Mouse (Mus musculus): ENCODE data around the gene Gm4869. TPM values are rescaled to one million over a fixed set of nuclear protein-coding genes. Genes with fewer than 3 reads are reported as not detected.

Gene Gm4869
- polyA plus RNA-seq, 1 experiment = not detected

- peaks cover 11% of the 10 kb centered on the region for H3K4me1 ChIP-seq (ENCODE audit: control insufficient read depth, insufficient read depth, low read length)
- H3K27ac ChIP-seq (ENCODE audit: insufficient read depth, low read length) = peak overlapping the region; percentile 60
Measured at GRCm38 (mm10) chr5:140513921-140514320, 68.5 kb downstream of the Gm4869 start.

GRCm38 (mm10) chr5:140514799-140515486, 69.5 kb downstream of the Gm4869 start:
- Histone ChIP-seq H3K4me1 (ENCODE audit: control insufficient read depth, insufficient read depth, low read length) (peaks cover 11% of the 10 kb centered on the region), H3K27ac (ENCODE audit: insufficient read depth, low read length) (peak overlapping the region; percentile 60), H3K4me3 (ENCODE audit: insufficient read depth, low read length) (no peak overlapping the region)
- TF ChIP-seq POLR2A (IDR thresholded peaks at IDR 0.05; ENCODE audit: low read depth, low read length) (no peak), CTCF (IDR thresholded peaks at IDR 0.05; ENCODE audit: borderline replicate concordance, insufficient read depth, low read length) (no peak)

More at GRCm38 (mm10) chr5:140513921-140514320, 68.5 kb downstream of the Gm4869 start:
- no peak overlapping the region for H3K4me3 ChIP-seq (ENCODE audit: insufficient read depth, low read length)
- no peak for TF ChIP-seq CTCF (IDR thresholded peaks at IDR 0.05; ENCODE audit: borderline replicate concordance, insufficient read depth, low read length)
- no peak for TF ChIP-seq POLR2A (IDR thresholded peaks at IDR 0.05; ENCODE audit: low read depth, low read length)

- H3K4me1 ChIP-seq (ENCODE audit: control insufficient read depth, insufficient read depth, low read length) = peaks cover 14% of the 10 kb centered on the region
- no peak for TF ChIP-seq POLR2A (IDR thresholded peaks at IDR 0.05; ENCODE audit: low read depth, low read length)
- no peak for TF ChIP-seq CTCF (IDR thresholded peaks at IDR 0.05; ENCODE audit: borderline replicate concordance, insufficient read depth, low read length)
- no peak overlapping the region for H3K4me3 ChIP-seq (ENCODE audit: insufficient read depth, low read length)
- H3K27ac ChIP-seq (ENCODE audit: insufficient read depth, low read length) = peak overlapping the region; percentile 39
Measured at GRCm38 (mm10) chr5:140517159-140517920, 71.9 kb downstream of the Gm4869 start.

- TF ChIP-seq CTCF (IDR thresholded peaks at IDR 0.05; ENCODE audit: borderline replicate concordance, insufficient read depth, low read length) (no peak), POLR2A (IDR thresholded peaks at IDR 0.05; ENCODE audit: low read depth, low read length) (no peak)
- Histone ChIP-seq H3K27ac (ENCODE audit: insufficient read depth, low read length) (peak overlapping the region; percentile 39), H3K4me3 (ENCODE audit: insufficient read depth, low read length) (no peak overlapping the region), H3K4me1 (ENCODE audit: control insufficient read depth, insufficient read depth, low read length) (peaks cover 14% of the 10 kb centered on the region)
Measured at GRCm38 (mm10) chr5:140517921-140518230, 72.4 kb downstream of the Gm4869 start.

GRCm38 (mm10) chr5:140521196-140521595, 75.8 kb downstream of the Gm4869 start:
- H3K27ac ChIP-seq (ENCODE audit: insufficient read depth, low read length) = peak overlapping the region; percentile 55
- peaks cover 4% of the 10 kb centered on the region; the same call in 1 of the 2 replicates for H3K4me1 ChIP-seq (ENCODE audit: control insufficient read depth, insufficient read depth, low read length)
- no peak for TF ChIP-seq POLR2A (IDR thresholded peaks at IDR 0.05; ENCODE audit: low read depth, low read length)
- no peak for TF ChIP-seq CTCF (IDR thresholded peaks at IDR 0.05; ENCODE audit: borderline replicate concordance, insufficient read depth, low read length)
- H3K4me3 ChIP-seq (ENCODE audit: insufficient read depth, low read length) = no peak overlapping the region

GRCm38 (mm10) chr5:140526754-140527153, 81.3 kb downstream of the Gm4869 start:
- no peak overlapping the region for H3K4me3 ChIP-seq (ENCODE audit: insufficient read depth, low read length)
- TF ChIP-seq POLR2A (IDR thresholded peaks at IDR 0.05; ENCODE audit: low read depth, low read length) (no peak), CTCF (IDR thresholded peaks at IDR 0.05; ENCODE audit: borderline replicate concordance, insufficient read depth, low read length) (no peak)
- no peaks in the 10 kb centered on the region for H3K4me1 ChIP-seq (ENCODE audit: control insufficient read depth, insufficient read depth, low read length)
- H3K27ac ChIP-seq (ENCODE audit: insufficient read depth, low read length) = no peak overlapping the region

GRCm38 (mm10) chr5:140538111-140538683, 92.8 kb downstream of the Gm4869 start:
- no peak overlapping the region for H3K27ac ChIP-seq (ENCODE audit: insufficient read depth, low read length)
- H3K4me1 ChIP-seq (ENCODE audit: control insufficient read depth, insufficient read depth, low read length) = no peaks in the 10 kb centered on the region
- no peak overlapping the region for H3K4me3 ChIP-seq (ENCODE audit: insufficient read depth, low read length)
- TF ChIP-seq POLR2A (IDR thresholded peaks at IDR 0.05; ENCODE audit: low read depth, low read length) = no peak
- no peak for TF ChIP-seq CTCF (IDR thresholded peaks at IDR 0.05; ENCODE audit: borderline replicate concordance, insufficient read depth, low read length)

- Histone ChIP-seq H3K27ac (ENCODE audit: insufficient read depth, low read length) (no peak overlapping the region), H3K4me1 (ENCODE audit: control insufficient read depth, insufficient read depth, low read length) (no peaks in the 10 kb centered on the region), H3K4me3 (ENCODE audit: insufficient read depth, low read length) (no peak overlapping the region)
- no peak for TF ChIP-seq POLR2A (IDR thresholded peaks at IDR 0.05; ENCODE audit: low read depth, low read length)
- peak; percentile 90 for TF ChIP-seq CTCF (IDR thresholded peaks at IDR 0.05; ENCODE audit: borderline replicate concordance, insufficient read depth, low read length)
Measured at GRCm38 (mm10) chr5:140540106-140540505, 94.7 kb downstream of the Gm4869 start.

- H3K4me1 ChIP-seq (ENCODE audit: control insufficient read depth, insufficient read depth, low read length) = no peaks in the 10 kb centered on the region
- H3K4me3 ChIP-seq (ENCODE audit: insufficient read depth, low read length) = no peak overlapping the region
- no peak overlapping the region for H3K27ac ChIP-seq (ENCODE audit: insufficient read depth, low read length)
- no peak for TF ChIP-seq CTCF (IDR thresholded peaks at IDR 0.05; ENCODE audit: borderline replicate concordance, insufficient read depth, low read length)
- no peak for TF ChIP-seq POLR2A (IDR thresholded peaks at IDR 0.05; ENCODE audit: low read depth, low read length)
Measured at GRCm38 (mm10) chr5:140542811-140543575, 97.5 kb downstream of the Gm4869 start.

Other genes with a start within 250 kb of the Gm4869 start
- 21.3 and 22.6 TPM in 2 replicates for gene Mad1l1, start 124.1 kb upstream of the Gm4869 start, polyA plus RNA-seq (2011; ENCODE audit: insufficient read length, low read depth, missing spikeins)
- gene Nudt1, start 124.0 kb upstream of the Gm4869 start, polyA plus RNA-seq (2011; ENCODE audit: insufficient read length, low read depth, missing spikeins) = 13.2 and 13.8 TPM in 2 replicates
- gene Mrm2, start 113.7 kb upstream of the Gm4869 start, polyA plus RNA-seq (2011; ENCODE audit: insufficient read length, low read depth, missing spikeins) = 5.1 and 8.3 TPM in 2 replicates
- gene Snx8, start 56.4 kb upstream of the Gm4869 start, polyA plus RNA-seq (2011; ENCODE audit: insufficient read length, low read depth, missing spikeins) = 15.2 and 16.4 TPM in 2 replicates
- 149 and 201 TPM in 2 replicates for gene Eif3b, start 26.3 kb upstream of the Gm4869 start, polyA plus RNA-seq (2011; ENCODE audit: insufficient read length, low read depth, missing spikeins)
- gene Chst12, start 59.9 kb downstream of the Gm4869 start, polyA plus RNA-seq (2011; ENCODE audit: insufficient read length, low read depth, missing spikeins) = 31.6 and 66.5 TPM in 2 replicates
- gene Grifin, start 119.4 kb downstream of the Gm4869 start, polyA plus RNA-seq (2011; ENCODE audit: insufficient read length, low read depth, missing spikeins) = not detected in 2 replicates
- 7.1 and 8.2 TPM in 2 replicates for gene Lfng, start 161.7 kb downstream of the Gm4869 start, polyA plus RNA-seq (2011; ENCODE audit: insufficient read length, low read depth, missing spikeins)
- gene Ttyh3, start 203.4 kb downstream of the Gm4869 start, polyA plus RNA-seq (2011; ENCODE audit: insufficient read length, low read depth, missing spikeins) = 79.6 and 95.0 TPM in 2 replicates